Mouse (Mus musculus) cerebellum, adult (tissue): Measurements from ENCODE around the gene Pitpnc1.

Source experiments
- ATAC-seq: cut with Nextera tagmentation; 2 replicates; pipeline ENCODE4 v1.9.2; 2017; ENCODE audit warnings: mild to moderate bottlenecking, moderate library complexity, mixed read lengths; ENCODE audit not compliant: insufficient number of reproducible peaks, low FRiP score, low TSS enrichment

Gene Pitpnc1

GRCm38 (mm10) chr11:107188565-107189552 is 281.6 kb downstream of the Pitpnc1 start, which contains the start of gene Nol11:
Gene Nol11 (minus strand): TSS chr11:107189381.
- ATAC-seq, result peak; percentile 94

GRCm38 (mm10) chr11:107183777-107184176 is 286.7 kb downstream of the Pitpnc1 start:
- ATAC-seq, result no peak

GRCm38 (mm10) chr11:107161215-107161614 is 309.3 kb downstream of the Pitpnc1 start:
- ATAC-seq, result no peak

- ATAC-seq, result no peak
These were observed 311.5 kb downstream of the Pitpnc1 start for GRCm38 (mm10) chr11:107159034-107159433.
